Mouse (Mus musculus): ENCODE measurements around the gene Olfr487. TPM values are rescaled to one million over a fixed set of nuclear protein-coding genes. Genes with fewer than 3 reads are reported as not detected.

The Olfr487 gene
- not detected for polyA plus RNA-seq (2017; shearing (Covaris generic))

DNA sequence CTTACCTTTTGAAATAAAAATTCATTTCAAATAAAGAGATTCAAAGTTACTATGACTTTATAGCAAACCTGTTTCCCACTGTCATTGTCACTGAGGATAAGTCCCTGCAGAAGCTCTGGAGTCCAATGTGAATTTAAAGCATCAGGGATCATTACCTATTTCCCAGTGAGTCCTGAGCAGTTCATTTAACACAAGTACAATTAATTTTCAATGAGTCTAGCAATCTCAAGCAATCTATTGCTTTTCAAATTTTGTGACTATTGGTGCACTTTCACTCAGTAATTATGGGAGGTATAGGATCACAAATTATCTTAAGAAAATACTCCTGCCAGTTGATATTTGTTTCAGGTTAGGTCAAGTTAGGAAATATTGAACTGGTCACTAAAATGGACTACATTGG is at the start of gene Olfr487:
Gene Olfr487 (minus strand): TSS at position 101 of the 400 bp plus-strand sequence.

GRCm38 (mm10) chr7:108258247-108258646 is 43.8 kb upstream of the Olfr487 start, which contains the start of gene Olfr488:
Gene Olfr488, minus strand, starts transcription at chr7:108258347.

GRCm38 (mm10) chr7:108172642-108173041 is 41.8 kb downstream of the Olfr487 start, which contains the start of gene Olfr486:
Gene Olfr486, minus strand, starts transcription at chr7:108172742.

GRCm38 (mm10) chr7:108159771-108160170 is 54.7 kb downstream of the Olfr487 start, which contains the start of gene Olfr485:
Gene Olfr485, minus strand, starts transcription at chr7:108159871.

Other genes starting within 250 kb of the Olfr487 start
- not detected for gene Olfr476, start 249.8 kb downstream of the Olfr487 start, polyA plus RNA-seq (2017; shearing (Covaris generic))
- not detected for gene Olfr477, start 227.9 kb downstream of the Olfr487 start, polyA plus RNA-seq (2017; shearing (Covaris generic))
- gene Olfr478, start 180.6 kb downstream of the Olfr487 start, polyA plus RNA-seq (2017; shearing (Covaris generic)), result not detected
- not detected for gene Olfr479, start 163.9 kb downstream of the Olfr487 start, polyA plus RNA-seq (2017; shearing (Covaris generic))
- gene Olfr480, start 147.3 kb downstream of the Olfr487 start, polyA plus RNA-seq (2017; shearing (Covaris generic)), result not detected
- gene Olfr481, start 134.8 kb downstream of the Olfr487 start, polyA plus RNA-seq (2017; shearing (Covaris generic)), result under 1 TPM in 1 of 2 experiments, not detected in 1; 0.17 TPM
- gene Olfr482, start 117.0 kb downstream of the Olfr487 start, polyA plus RNA-seq (2017; shearing (Covaris generic)), result under 1 TPM; 0.10 to 0.16 TPM
- under 1 TPM in 1 of 2 experiments, not detected in 1; 0.21 TPM for gene Olfr483, start 113.8 kb downstream of the Olfr487 start, polyA plus RNA-seq (2017; shearing (Covaris generic))
- not detected for gene Olfr484, start 87.2 kb downstream of the Olfr487 start, polyA plus RNA-seq (2017; shearing (Covaris generic))
- not detected for gene Olfr485, start 54.8 kb downstream of the Olfr487 start, polyA plus RNA-seq (2017; shearing (Covaris generic))
- not detected for gene Olfr486, start 41.9 kb downstream of the Olfr487 start, polyA plus RNA-seq (2017; shearing (Covaris generic))
- gene Olfr488, start 43.7 kb upstream of the Olfr487 start, polyA plus RNA-seq (2017; shearing (Covaris generic)), result under 1 TPM in 1 of 2 experiments, not detected in 1; 0.41 TPM
- not detected for gene Olfr490, start 74.3 kb upstream of the Olfr487 start, polyA plus RNA-seq (2017; shearing (Covaris generic))
- under 1 TPM in 1 of 2 experiments, not detected in 1; 0.31 TPM for gene Olfr491, start 98.8 kb upstream of the Olfr487 start, polyA plus RNA-seq (2017; shearing (Covaris generic))
- not detected for gene Olfr492, start 109.0 kb upstream of the Olfr487 start, polyA plus RNA-seq (2017; shearing (Covaris generic))
- not detected for gene Olfr493, start 132.3 kb upstream of the Olfr487 start, polyA plus RNA-seq (2017; shearing (Covaris generic))
- gene Olfr494, start 150.7 kb upstream of the Olfr487 start, polyA plus RNA-seq (2017; shearing (Covaris generic)), result not detected
- not detected for gene Olfr495, start 178.5 kb upstream of the Olfr487 start, polyA plus RNA-seq (2017; shearing (Covaris generic))
- gene Olfr497, start 205.8 kb upstream of the Olfr487 start, polyA plus RNA-seq (2017; shearing (Covaris generic)), result not detected